Mouse (Mus musculus): ENCODE results near the gene Pon1.

DNA sequence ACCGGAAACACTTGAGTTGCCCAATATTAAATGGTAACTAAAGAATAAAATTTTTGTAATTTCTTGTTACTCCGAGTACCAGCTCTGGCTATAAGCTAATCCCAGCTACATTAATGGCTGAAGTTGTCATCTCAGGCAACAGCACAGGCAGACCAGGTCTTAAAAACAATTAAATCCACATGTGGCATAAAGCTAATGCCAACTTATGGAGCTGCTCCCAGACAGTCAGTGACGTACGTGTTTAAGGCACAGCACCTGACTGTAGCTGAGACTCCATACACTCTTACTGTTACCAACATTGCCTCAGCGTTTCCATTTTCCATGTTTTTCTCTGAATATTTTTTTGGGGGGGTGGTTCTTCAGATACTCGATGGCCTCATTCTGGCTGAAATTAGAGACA, 14.6 kb downstream of the Pon1 start:
- no peak for TF ChIP-seq CTCF (IDR thresholded peaks at IDR 0.05 in 2 of 3, conservative IDR thresholded peaks at IDR 0.05 in 1 of 3; ENCODE audit: control insufficient read depth in 1 of 3, insufficient read depth in 1 of 3, low read depth in 2 of 3, low read length in 3 of 3, poor library complexity in 1 of 3, severe bottlenecking in 1 of 3)
- no peak for TF ChIP-seq ZKSCAN1 (IDR thresholded peaks at IDR 0.05; ENCODE audit: low read depth, low read length)
- no peak for TF ChIP-seq MYC (IDR thresholded peaks at IDR 0.05; ENCODE audit: low read depth, low read length)
- TF ChIP-seq CHD1 (IDR thresholded peaks at IDR 0.05; ENCODE audit: low read depth, low read length): no peak
- TF ChIP-seq RAD21 (IDR thresholded peaks at IDR 0.05; ENCODE audit: low read depth, low read length): no peak
- no peak for TF ChIP-seq USF2 (IDR thresholded peaks at IDR 0.05; ENCODE audit: borderline replicate concordance in 1 of 2, insufficient read depth in 1 of 2, low read depth in 1 of 2, low read length in 2 of 2)
- no peak for TF ChIP-seq GATA1 (IDR thresholded peaks at IDR 0.05; ENCODE audit: low read depth, low read length)
- TF ChIP-seq ZNF384 (IDR thresholded peaks at IDR 0.05; ENCODE audit: low read depth, low read length): no peak
- TF ChIP-seq SIN3A (IDR thresholded peaks at IDR 0.05; ENCODE audit: low read length): no peak
- no peak for TF ChIP-seq EP300 (IDR thresholded peaks at IDR 0.05; ENCODE audit: low read depth in 1 of 2, low read length in 2 of 2)
